Mouse (Mus musculus) E14TG2a.4 (cell line): ENCODE measurements around the gene Gm44511.

Experiments
- H3K27me3 ChIP-seq: 2 replicates; pipeline ENCODE4 v1.6.1; 2014; ENCODE audit warnings: low read length, control low read depth; ENCODE audit not compliant: insufficient read depth
- H3K36me3 ChIP-seq: 2 replicates; pipeline ENCODE4 v1.6.1; 2014; ENCODE audit warnings: low read length, control low read depth; ENCODE audit not compliant: insufficient read depth
- H3K4me1 ChIP-seq: replicated peaks from 2 replicates; pipeline ENCODE4 v1.6.1; 2014; ENCODE audit warnings: low read depth, low read length, control low read depth
- H3K4me3 ChIP-seq: replicated peaks from 2 replicates; pipeline ENCODE4 v1.5.1; 2014; ENCODE audit warnings: mild to moderate bottlenecking, low read length
- H3K9me3 ChIP-seq: 2 replicates; pipeline ENCODE4 v1.6.1; 2014; ENCODE audit warnings: low read length, control low read depth
- CTCF ChIP-seq: conservative IDR thresholded peaks from 2 replicates; pipeline ENCODE4 v1.5.1; 2014; ENCODE audit warnings: low read length
- NANOG ChIP-seq: IDR thresholded peaks from 2 replicates; pipeline ENCODE4 v1.6.1; 2014; ENCODE audit warnings: borderline replicate concordance, low read length, mixed read lengths
- POU5F1 ChIP-seq: IDR thresholded peaks from 2 replicates; pipeline ENCODE4 v1.6.1; 2014; ENCODE audit warnings: low read length, borderline replicate concordance

Gene Gm44511

DNA sequence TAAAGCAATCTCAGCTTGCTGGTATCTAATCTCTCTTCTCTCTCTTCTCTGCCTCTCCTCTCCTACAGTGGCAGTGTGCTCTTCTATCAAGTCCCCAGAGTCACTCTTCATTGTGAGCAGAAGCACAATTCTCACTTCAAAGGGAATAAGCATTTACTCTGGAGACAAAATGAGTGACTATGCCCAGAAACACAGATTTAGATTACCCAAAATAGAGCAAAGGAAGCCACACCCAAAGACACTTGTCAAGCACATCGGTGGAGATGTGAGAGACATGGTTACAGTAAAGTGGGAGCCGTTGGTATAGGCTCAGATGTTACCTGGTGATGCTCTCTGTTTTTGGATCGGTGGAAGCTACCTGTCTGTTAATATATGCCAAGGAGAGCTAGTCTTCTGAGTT, 26.7 kb upstream of the Gm44511 start:
- no peak overlapping the region for H3K4me3 ChIP-seq
- no peaks in the 10 kb centered on the region for H3K36me3 ChIP-seq
- TF ChIP-seq NANOG: no peak
- TF ChIP-seq POU5F1: no peak
- TF ChIP-seq CTCF: no peak
- peaks cover 21% of the 10 kb centered on the region for H3K9me3 ChIP-seq
- no peaks in the 10 kb centered on the region for H3K27me3 ChIP-seq
- peaks cover 8% of the 10 kb centered on the region; the same call in 1 of the 2 replicates for H3K4me1 ChIP-seq

DNA sequence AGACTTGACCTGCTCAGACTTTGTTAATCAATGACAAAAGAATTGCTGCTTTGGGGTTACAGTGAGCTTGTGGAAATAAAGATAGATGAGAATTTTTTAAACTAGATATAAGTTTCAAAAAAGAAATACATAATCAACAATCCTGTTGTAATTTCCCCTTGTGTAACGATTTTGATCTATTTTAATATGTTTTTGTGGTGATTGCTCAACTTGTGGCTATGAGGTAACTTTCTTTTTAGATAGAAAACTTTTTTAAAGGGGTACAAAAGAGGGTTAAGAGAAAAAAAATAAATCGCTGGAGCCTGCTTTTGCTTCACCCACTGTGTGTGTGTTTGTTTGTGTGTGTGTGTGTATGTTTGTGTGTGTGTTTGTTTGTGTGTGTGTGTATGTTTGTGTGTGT, 25.0 kb upstream of the Gm44511 start:
- Histone ChIP-seq H3K9me3 (peaks cover 20% of the 10 kb centered on the region), H3K4me3 (no peak overlapping the region), H3K27me3 (no peaks in the 10 kb centered on the region), H3K4me1 (peaks cover 10% of the 10 kb centered on the region), H3K36me3 (no peaks in the 10 kb centered on the region)
- TF ChIP-seq NANOG: no peak
- TF ChIP-seq POU5F1: no peak
- no peak for TF ChIP-seq CTCF

DNA sequence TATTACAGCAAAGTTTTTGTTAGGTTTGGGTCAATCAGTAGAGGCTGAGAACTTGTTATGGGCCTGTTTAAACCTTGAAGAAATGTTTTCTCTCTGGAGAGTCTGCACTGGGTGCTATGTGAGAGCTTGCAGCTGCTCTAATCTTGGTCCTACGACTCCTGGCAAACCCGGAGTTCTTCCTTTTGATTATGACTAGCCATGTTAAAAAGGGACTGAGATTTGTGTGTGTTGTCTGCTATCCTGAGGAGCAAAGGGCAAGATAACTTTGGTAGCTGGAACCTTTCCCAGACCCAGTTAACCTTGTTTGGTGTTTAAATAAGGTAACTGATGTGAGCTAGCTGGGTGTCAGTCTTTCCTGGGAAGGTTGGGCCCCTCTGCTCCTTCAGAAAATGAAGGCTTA, 24.6 kb upstream of the Gm44511 start:
- Histone ChIP-seq H3K9me3 (peaks cover 20% of the 10 kb centered on the region), H3K4me3 (no peak overlapping the region), H3K4me1 (peaks cover 12% of the 10 kb centered on the region), H3K27me3 (no peaks in the 10 kb centered on the region), H3K36me3 (no peaks in the 10 kb centered on the region)
- TF ChIP-seq POU5F1 (no peak), CTCF (no peak), NANOG (no peak)

DNA sequence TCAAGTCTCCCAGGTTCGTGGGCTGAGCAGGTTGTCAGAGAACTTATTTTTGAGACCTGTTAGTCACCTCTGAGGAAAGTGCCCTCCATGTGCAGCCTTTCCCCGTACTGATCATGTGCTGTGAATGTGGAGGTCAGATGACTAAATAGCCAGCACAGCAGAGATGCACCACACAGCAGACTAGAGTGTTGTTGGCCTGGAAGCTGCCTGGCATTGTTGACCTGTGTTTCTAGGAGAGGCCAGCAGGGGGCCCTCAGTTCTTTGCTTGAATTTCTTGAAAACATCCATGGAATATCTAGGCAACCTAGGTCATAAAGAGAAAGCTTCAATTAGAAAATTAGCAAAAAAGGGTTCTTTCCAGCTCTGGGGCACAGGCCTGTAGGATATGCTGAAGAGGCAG, 23.8 kb upstream of the Gm44511 start:
- Histone ChIP-seq H3K4me1 (peaks cover 14% of the 10 kb centered on the region), H3K9me3 (peaks cover 20% of the 10 kb centered on the region), H3K4me3 (no peak overlapping the region), H3K36me3 (no peaks in the 10 kb centered on the region), H3K27me3 (no peaks in the 10 kb centered on the region)
- TF ChIP-seq CTCF: peak; percentile 48
- no peak for TF ChIP-seq POU5F1

DNA sequence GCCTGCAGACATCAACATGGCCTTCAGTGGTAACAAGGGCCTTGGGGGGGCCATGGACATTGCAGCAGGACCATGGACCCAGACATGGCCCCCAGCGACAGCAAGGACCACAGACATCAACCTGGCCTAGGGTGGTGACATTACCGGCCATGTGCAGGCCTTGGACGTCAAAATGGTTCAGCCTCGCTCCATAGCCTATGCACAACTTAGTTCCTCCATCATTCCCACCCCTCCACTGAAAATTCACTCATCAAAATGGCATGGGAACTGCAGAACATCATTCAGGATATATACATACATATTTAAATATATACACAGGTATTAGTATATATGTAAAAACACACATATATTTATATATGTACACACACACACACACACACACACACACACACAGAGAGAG, 21.3 kb upstream of the Gm44511 start:
- no peak overlapping the region for H3K4me3 ChIP-seq
- no peak for TF ChIP-seq NANOG
- no peak for TF ChIP-seq CTCF
- no peak for TF ChIP-seq POU5F1
- no peaks in the 10 kb centered on the region for H3K36me3 ChIP-seq
- peaks cover 5% of the 10 kb centered on the region for H3K27me3 ChIP-seq
- peaks cover 18% of the 10 kb centered on the region for H3K4me1 ChIP-seq
- peaks cover 20% of the 10 kb centered on the region for H3K9me3 ChIP-seq

DNA sequence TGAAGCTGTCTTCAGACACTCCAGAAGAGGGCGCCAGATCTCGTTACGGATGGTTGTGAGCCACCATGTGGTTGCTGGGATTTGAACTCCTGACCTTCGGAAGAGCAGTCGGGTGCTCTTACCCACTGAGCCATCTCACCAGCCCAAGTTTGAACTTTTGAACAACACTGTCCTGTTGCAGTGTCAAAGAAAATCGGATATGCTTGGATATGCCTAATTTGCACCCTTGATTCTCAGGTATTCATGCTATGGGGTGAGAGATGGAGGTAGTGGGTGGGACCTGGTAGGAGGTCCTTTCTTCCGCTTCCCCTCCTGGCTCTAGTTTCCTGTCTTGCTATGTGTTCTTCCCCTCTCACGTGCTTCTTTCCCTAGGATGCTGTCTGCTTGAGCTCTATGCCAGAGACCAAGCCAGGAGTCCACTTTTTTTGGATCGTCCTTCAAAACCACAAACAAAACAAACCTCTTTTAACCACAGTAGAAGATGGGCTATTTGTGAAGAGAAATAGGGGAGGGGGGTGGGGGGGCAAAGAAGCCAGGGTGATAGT, 20.0 kb upstream of the Gm44511 start:
- Histone ChIP-seq H3K4me1 (peaks cover 27% of the 10 kb centered on the region), H3K27me3 (peaks cover 15% of the 10 kb centered on the region), H3K9me3 (peaks cover 20% of the 10 kb centered on the region), H3K4me3 (no peak overlapping the region), H3K36me3 (no peaks in the 10 kb centered on the region)
- TF ChIP-seq CTCF: no peak
- TF ChIP-seq NANOG: no peak

DNA sequence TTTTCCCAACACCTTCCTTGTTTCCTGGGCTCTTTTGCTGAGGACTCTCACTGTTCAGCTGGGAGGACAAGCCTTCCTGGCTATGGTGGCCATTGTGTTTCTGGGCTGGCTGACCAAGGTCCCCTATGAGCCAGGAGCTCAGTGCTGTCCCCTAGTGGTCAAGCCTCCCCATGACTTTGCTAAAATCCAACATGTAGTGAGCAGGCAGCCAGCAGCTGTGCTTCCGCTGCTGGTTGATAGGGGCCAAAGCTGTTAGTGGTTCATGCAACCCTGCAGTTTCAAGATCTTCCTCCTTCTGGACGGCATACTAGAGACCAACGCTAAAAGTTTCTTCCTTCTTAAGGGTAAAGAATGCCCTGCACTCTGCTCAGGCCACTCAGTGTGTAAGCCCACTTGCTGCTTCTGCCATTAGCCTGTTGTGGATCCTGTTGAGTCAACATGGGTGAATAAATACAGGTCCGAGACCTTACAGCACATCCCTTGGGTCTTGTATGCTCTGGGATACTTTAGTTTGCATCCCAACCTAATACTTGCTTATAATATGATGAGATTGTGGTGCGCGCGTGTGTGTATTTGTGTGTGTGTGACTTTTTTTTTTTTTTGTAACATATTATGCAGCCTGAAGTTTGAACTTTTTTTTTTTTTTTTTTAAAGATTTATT, 19.3 kb upstream of the Gm44511 start:
- Histone ChIP-seq H3K4me1 (peaks cover 27% of the 10 kb centered on the region), H3K9me3 (peaks cover 14% of the 10 kb centered on the region)
- TF ChIP-seq NANOG: no peak
- no peak for TF ChIP-seq POU5F1
- peak; percentile 100 for TF ChIP-seq CTCF

DNA sequence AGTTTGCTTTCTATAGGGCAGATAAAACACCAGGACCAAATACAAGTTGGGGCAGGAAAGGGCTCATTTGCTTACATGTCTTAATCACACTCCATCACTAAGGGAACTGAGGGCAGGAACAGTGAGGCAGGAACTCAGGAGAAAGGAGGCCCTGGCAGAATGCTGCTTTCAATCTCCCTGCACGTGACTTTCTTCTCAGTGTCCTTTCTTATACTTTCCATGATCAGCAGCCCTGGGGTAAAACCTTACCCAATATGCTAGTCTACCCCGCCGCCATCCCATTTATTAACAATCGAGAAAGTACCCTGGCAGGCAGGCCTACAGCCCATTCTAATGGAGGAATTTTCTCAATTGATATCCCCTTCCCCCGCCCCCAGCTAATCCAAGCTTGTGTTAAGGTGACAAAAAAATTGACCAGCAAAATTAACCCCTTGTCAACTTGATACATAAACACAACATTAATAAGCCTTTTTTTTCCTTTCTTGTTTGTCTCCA, 18.5 kb upstream of the Gm44511 start:
- TF ChIP-seq POU5F1 (no peak), NANOG (no peak), CTCF (no peak)
- Histone ChIP-seq H3K4me3 (peak overlapping the region; percentile 94), H3K9me3 (peaks cover 6% of the 10 kb centered on the region), H3K36me3 (no peaks in the 10 kb centered on the region), H3K4me1 (peaks cover 33% of the 10 kb centered on the region), H3K27me3 (peaks cover 15% of the 10 kb centered on the region)

More for the DNA sequence above, 19.3 kb upstream of the Gm44511 start:
- Histone ChIP-seq H3K36me3 (no peaks in the 10 kb centered on the region), H3K27me3 (peaks cover 15% of the 10 kb centered on the region), H3K4me3 (no peak overlapping the region)

DNA sequence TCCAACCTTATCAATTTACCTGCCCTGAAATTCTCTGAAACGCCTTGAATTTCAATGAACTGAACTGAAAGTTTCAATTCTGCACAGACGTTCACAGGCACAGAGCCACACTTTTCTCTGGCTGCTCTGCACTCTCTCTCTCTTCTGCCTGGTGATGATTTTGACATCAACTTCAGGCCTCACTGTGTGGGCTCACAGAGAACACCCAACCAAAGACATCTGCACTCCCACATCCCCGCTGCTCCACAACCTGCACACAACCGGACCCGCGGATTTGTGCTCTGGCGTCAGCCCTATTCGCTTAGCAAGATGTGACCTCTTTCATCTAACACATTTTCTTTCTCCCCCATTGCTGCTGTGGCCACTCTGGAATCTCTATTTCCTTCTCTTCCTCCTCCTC, 18.0 kb upstream of the Gm44511 start:
- no peaks in the 10 kb centered on the region for H3K36me3 ChIP-seq
- peaks cover 15% of the 10 kb centered on the region for H3K27me3 ChIP-seq
- peaks cover 38% of the 10 kb centered on the region for H3K4me1 ChIP-seq
- peak overlapping the region; percentile 94 for H3K4me3 ChIP-seq
- TF ChIP-seq CTCF (no peak), POU5F1 (no peak), NANOG (no peak)
- peaks cover under 1% of the 10 kb centered on the region; the same call in 1 of the 2 replicates for H3K9me3 ChIP-seq
